Mouse (Mus musculus) MEL (cell line): ENCODE results near the gene Zbtb20. TPM values are rescaled to one million over a fixed set of nuclear protein-coding genes. Genes with fewer than 3 reads are reported as not detected.

Source experiments
- DNase-seq: peaks from one replicate; pipeline ENCODE4 v3.0.0; 2011; ENCODE audit warnings: low read depth, low spot score
- H3K27ac ChIP-seq: 2 replicates; pipeline ENCODE4 v1.5.1; 2012; ENCODE audit warnings: low read depth, mild to moderate bottlenecking, control low read depth, low read length, moderate library complexity; ENCODE audit not compliant: control insufficient read depth
- H3K27me3 ChIP-seq, 2 experiments: fragments of 150-350 bp in 1 of 2; sonication (generic) in 1 of 2; 2 replicates each; pipeline ENCODE4 v1.6.1; 2012; ENCODE audit warnings: low read length in 2 of 2, mild to moderate bottlenecking in 2 of 2, improper control_type of control experiment in 1 of 2, moderate library complexity in 1 of 2; ENCODE audit not compliant: insufficient read depth in 2 of 2, control insufficient read depth in 1 of 2
- H3K36me3 ChIP-seq, 2 experiments: 2 replicates each; pipeline ENCODE4 v1.6.1; 2012 to 2014; ENCODE audit warnings: low read length in 2 of 2, improper control_type of control experiment in 1 of 2, inconsistent platforms in 1 of 2, mild to moderate bottlenecking in 1 of 2; ENCODE audit not compliant: insufficient read depth in 2 of 2, control insufficient read depth in 1 of 2
- H3K4me1 ChIP-seq, 2 experiments: fragments of 150-350 bp in 1 of 2; sonication (generic) in 1 of 2; 2 replicates each; pipeline ENCODE4 v1.6.1; 2012; ENCODE audit warnings: low read length in 2 of 2, improper control_type of control experiment in 1 of 2, mild to moderate bottlenecking in 1 of 2; ENCODE audit not compliant: insufficient read depth in 2 of 2, control insufficient read depth in 1 of 2
- H3K4me3 ChIP-seq, 2 experiments: fragments of 150-350 bp in 1 of 2; sonication (generic) in 1 of 2; 2 replicates each; pipeline ENCODE4 v1.5.1; 2012; ENCODE audit warnings: low read depth in 2 of 2, low read length in 2 of 2, mild to moderate bottlenecking in 2 of 2, moderate library complexity in 2 of 2, control low read depth in 1 of 2, improper control_type of control experiment in 1 of 2; ENCODE audit not compliant: control insufficient read depth in 1 of 2, insufficient read depth in 1 of 2
- H3K79me2 ChIP-seq: 2 replicates; pipeline ENCODE4 v1.6.1; 2012; ENCODE audit warnings: mild to moderate bottlenecking, low read length, moderate library complexity; ENCODE audit not compliant: control insufficient read depth, poor library complexity, insufficient read depth
- H3K9ac ChIP-seq: 2 replicates; pipeline ENCODE4 v1.6.1; 2012; ENCODE audit warnings: low read depth, mild to moderate bottlenecking, control low read depth, low read length, moderate library complexity; ENCODE audit not compliant: control insufficient read depth, poor library complexity, severe bottlenecking
- H3K9me3 ChIP-seq: fragments of 150-350 bp; sonication (generic); replicated peaks from 2 replicates; pipeline ENCODE4 v1.6.1; 2012; ENCODE audit warnings: mild to moderate bottlenecking, low read length, improper control_type of control experiment, moderate library complexity; ENCODE audit not compliant: insufficient read depth
- CHD1 ChIP-seq: IDR thresholded peaks from 2 replicates; pipeline ENCODE4 v1.6.1; 2012; ENCODE audit warnings: low read depth, mild to moderate bottlenecking, inconsistent platforms, low read length, improper control_type of control experiment
- CTCF ChIP-seq, 3 experiments: IDR thresholded peaks in 2 of 3; conservative IDR thresholded peaks in 1 of 3; 2 replicates each; pipeline ENCODE4 v1.5.1; 2011 to 2012; ENCODE audit warnings: low read length in 3 of 3, low read depth in 2 of 3, mild to moderate bottlenecking in 2 of 3, improper control_type of control experiment in 1 of 3, inconsistent platforms in 1 of 3, mixed read lengths in 1 of 3, moderate library complexity in 1 of 3; ENCODE audit not compliant: control insufficient read depth in 1 of 3, insufficient read depth in 1 of 3, poor library complexity in 1 of 3, severe bottlenecking in 1 of 3
- ETS1 ChIP-seq: IDR thresholded peaks from 2 replicates; pipeline ENCODE4 v1.6.1; 2012; ENCODE audit warnings: low read depth, mild to moderate bottlenecking, inconsistent platforms, low read length, improper control_type of control experiment, moderate library complexity
- GABPA ChIP-seq: IDR thresholded peaks from 2 replicates; pipeline ENCODE4 v1.6.1; 2012; ENCODE audit warnings: low read depth, mild to moderate bottlenecking, inconsistent platforms, low read length, improper control_type of control experiment, moderate library complexity
- JUND ChIP-seq: IDR thresholded peaks from 2 replicates; pipeline ENCODE4 v1.6.1; 2011; ENCODE audit warnings: low read depth, mild to moderate bottlenecking, improper control_type of control experiment, low read length
- KAT2A ChIP-seq: conservative IDR thresholded peaks from 2 replicates; pipeline ENCODE4 v1.6.1; 2012; ENCODE audit warnings: low read depth, low read length, improper control_type of control experiment, inconsistent platforms
- MAX ChIP-seq: IDR thresholded peaks from 2 replicates; pipeline ENCODE4 v1.6.1; 2011; ENCODE audit warnings: low read length, improper control_type of control experiment
- MAZ ChIP-seq: IDR thresholded peaks from 2 replicates; pipeline ENCODE4 v1.6.1; 2012; ENCODE audit warnings: low read depth, mild to moderate bottlenecking, inconsistent platforms, low read length, improper control_type of control experiment
- MEF2A ChIP-seq: IDR thresholded peaks from 2 replicates; pipeline ENCODE4 v1.6.1; 2014; ENCODE audit warnings: low read depth, mild to moderate bottlenecking, inconsistent platforms, low read length, improper control_type of control experiment; ENCODE audit not compliant: poor library complexity, insufficient replicate concordance, severe bottlenecking; ENCODE audit errors: extremely low read depth
- MXI1 ChIP-seq: IDR thresholded peaks from 2 replicates; pipeline ENCODE4 v1.6.1; 2011; ENCODE audit warnings: mild to moderate bottlenecking, low read depth, low read length, improper control_type of control experiment
- MYB ChIP-seq: IDR thresholded peaks from 2 replicates; pipeline ENCODE4 v1.6.1; 2011; ENCODE audit warnings: mild to moderate bottlenecking, low read depth, low read length, improper control_type of control experiment
- MYC ChIP-seq: IDR thresholded peaks from 2 replicates; pipeline ENCODE4 v1.6.1; 2011; ENCODE audit warnings: low read depth, mild to moderate bottlenecking, low read length, improper control_type of control experiment, moderate library complexity
- NELFE ChIP-seq: IDR thresholded peaks from 2 replicates; pipeline ENCODE4 v1.6.1; 2011; ENCODE audit warnings: low read depth, low read length, improper control_type of control experiment
- POLR2A ChIP-seq, 2 experiments: IDR thresholded peaks; 2 replicates each; pipeline ENCODE4 v1.6.1; 2011 to 2012; ENCODE audit warnings: low read length in 2 of 2, mild to moderate bottlenecking in 2 of 2, control low read depth in 1 of 2, improper control_type of control experiment in 1 of 2, low read depth in 1 of 2, moderate library complexity in 1 of 2; ENCODE audit not compliant: control insufficient read depth in 1 of 2, insufficient read depth in 1 of 2, poor library complexity in 1 of 2
- POLR2AphosphoS2 ChIP-seq: IDR thresholded peaks from 2 replicates; pipeline ENCODE4 v1.6.1; 2011; ENCODE audit warnings: low read length, improper control_type of control experiment
- POLR2AphosphoS5 ChIP-seq: IDR thresholded peaks from 2 replicates; pipeline ENCODE4 v1.6.1; 2012; ENCODE audit warnings: low read depth, borderline replicate concordance, mild to moderate bottlenecking, inconsistent platforms, low read length, moderate library complexity, mixed read lengths
- RCOR1 ChIP-seq: IDR thresholded peaks from 2 replicates; pipeline ENCODE4 v1.6.1; 2012; ENCODE audit warnings: low read depth, mild to moderate bottlenecking, inconsistent platforms, low read length, improper control_type of control experiment
- TCF12 ChIP-seq: IDR thresholded peaks from 2 replicates; pipeline ENCODE4 v1.6.1; 2014; ENCODE audit warnings: low read depth, mild to moderate bottlenecking, inconsistent platforms, low read length, improper control_type of control experiment, moderate library complexity
- UBTF ChIP-seq: IDR thresholded peaks from 2 replicates; pipeline ENCODE4 v1.6.1; 2012; ENCODE audit warnings: low read depth, mild to moderate bottlenecking, inconsistent platforms, low read length, improper control_type of control experiment, moderate library complexity, borderline replicate concordance; ENCODE audit not compliant: insufficient read depth
- ZC3H11A ChIP-seq: IDR thresholded peaks from 2 replicates; pipeline ENCODE4 v1.6.1; 2012; ENCODE audit warnings: low read depth, mild to moderate bottlenecking, inconsistent platforms, low read length, improper control_type of control experiment
- ZKSCAN1 ChIP-seq: IDR thresholded peaks from 2 replicates; pipeline ENCODE4 v1.6.1; 2012; ENCODE audit warnings: low read depth, mild to moderate bottlenecking, inconsistent platforms, low read length, improper control_type of control experiment, moderate library complexity
- ZMIZ1 ChIP-seq: IDR thresholded peaks from 2 replicates; pipeline ENCODE4 v1.6.1; 2012; ENCODE audit warnings: low read depth, mild to moderate bottlenecking, inconsistent platforms, low read length, improper control_type of control experiment, moderate library complexity
- polyA plus RNA-seq, 2 experiments: library from polyadenylated mRNA; stranded (reverse) in 1 of 2; unstranded in 1 of 2; fragments of >175 nt in 1 of 2; fragments of >200 nt in 1 of 2; gene quantifications; 2 replicates each; pipeline versions ENCODE4 v1.2.1 to v1.2.4; 2012; ENCODE audit warnings: low replicate concordance in 2 of 2, low read depth in 1 of 2; ENCODE audit not compliant: insufficient read length in 2 of 2, insufficient read depth in 1 of 2, missing spikeins in 1 of 2
- total RNA-seq: library from RNA; depleted of rRNA; stranded (reverse); fragments of 300-350 nt; gene quantifications from 2 replicates; pipeline ENCODE4 v1.2.3, GENCODE M21; 2012

The Zbtb20 gene
- total and polyA plus RNA-seq, 3 experiments: 0.17 to 0.27 TPM; not detected in 1

GRCm38 (mm10) chr16:42838226-42838625 is 37.5 kb upstream of the Zbtb20 start:
- DNase-seq: no peak
- no peaks in the 10 kb centered on the region for H3K4me1 ChIP-seq
- no peak overlapping the region for H3K4me3 ChIP-seq
- H3K79me2 ChIP-seq: no peaks in the 10 kb centered on the region
- TF ChIP-seq CHD1 (no peak), ETS1 (no peak), GABPA (no peak), KAT2A (no peak)
- TF ChIP-seq, all 39 proteins: peak for 0
- Histone ChIP-seq H3K27ac (no peak overlapping the region), H3K9me3 (no peaks in the 10 kb centered on the region), H3K36me3 (no peaks in the 10 kb centered on the region), H3K9ac (no peak overlapping the region), H3K27me3 (no peaks in the 10 kb centered on the region)

GRCm38 (mm10) chr16:42857564-42858183 is 18.0 kb upstream of the Zbtb20 start:
- TF ChIP-seq ZC3H11A (no peak), RCOR1 (no peak), POLR2A (IDR thresholded peaks at IDR 0.05; ENCODE audit: control insufficient read depth in 1 of 2, insufficient read depth in 1 of 2, low read depth in 1 of 2, low read length in 2 of 2, poor library complexity in 1 of 2) (no peak), CTCF (IDR thresholded peaks at IDR 0.05 in 2 of 3, conservative IDR thresholded peaks at IDR 0.05 in 1 of 3; ENCODE audit: control insufficient read depth in 1 of 3, insufficient read depth in 1 of 3, low read depth in 2 of 3, low read length in 3 of 3, poor library complexity in 1 of 3, severe bottlenecking in 1 of 3) (no peak), UBTF (no peak), MAZ (no peak), MAX (no peak), MXI1 (no peak), MYB (no peak), MEF2A (no peak), ZMIZ1 (no peak), MYC (no peak), JUND (no peak), POLR2AphosphoS2 (no peak), TCF12 (no peak), ETS1 (no peak), NELFE (no peak), ZKSCAN1 (no peak), POLR2AphosphoS5 (no peak)
- Histone ChIP-seq H3K4me3 (no peak overlapping the region), H3K27me3 (peaks cover 1 to 2% of the 10 kb centered on the region in 2 experiments; a peak in 2 of 4 replicates), H3K9me3 (no peaks in the 10 kb centered on the region), H3K4me1 (no peaks in the 10 kb centered on the region), H3K27ac (no peak overlapping the region), H3K79me2 (no peaks in the 10 kb centered on the region), H3K36me3 (no peaks in the 10 kb centered on the region), H3K9ac (no peak overlapping the region)
- DNase-seq: no peak
